22 mouse cellular contexts compared by ENCODE assay signal in the genomic region with DNA sequence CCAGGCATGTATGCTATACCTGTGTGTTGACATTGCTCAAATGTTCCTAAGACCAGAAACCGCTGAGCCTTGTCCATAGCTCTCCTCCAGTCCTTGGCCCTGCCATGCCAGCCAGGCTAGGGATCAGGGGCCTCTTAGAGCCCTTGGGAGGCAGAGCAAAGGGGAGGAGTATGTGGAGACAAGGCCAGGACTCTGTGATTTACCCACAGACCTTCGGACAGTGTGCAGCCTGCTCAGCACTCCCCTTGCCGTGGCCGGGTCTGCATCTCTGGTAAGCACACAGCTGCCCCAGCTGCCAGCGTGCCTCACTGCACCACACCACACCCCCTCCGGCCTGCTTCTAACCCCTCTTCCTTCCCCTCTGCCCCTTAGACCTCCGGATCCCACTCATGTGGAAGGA. TPM values are rescaled to one million over a fixed set of nuclear protein-coding genes. Genes with fewer than 3 reads are reported as not detected.
A peak's percentile ranks its signal among the peaks of the same experiment; 100 is the strongest.
DNase-seq lines count a peak whose midpoint lies in the region; ATAC-seq lines count a peak whose summit lies in the region.
"Had no signal": no experiment of that assay in that cellular context is flagged by ENCODE, and none has a peak within 500 bp of the region (broad histone marks: within the 10 kb centered on the region; RNA-seq: fewer than 3 reads in every experiment).

No protein-coding gene starts in this region.

- 68% methylated on average over 7 of the region's 7 CpGs for WGBS in limb, embryonic 12.5 days

- peak; percentile 87 for DNase-seq in heart, adult 11 months
- DNase-seq in heart, postnatal 14 days: no peak
- peak; percentile 38 for DNase-seq in kidney, postnatal 10 days
- no peak for DNase-seq in kidney, adult 8-10 months
- DNase-seq in adrenal gland, postnatal 10 days: peak; percentile 59
- no peak for DNase-seq in spleen, adult 18-20 months
- DNase-seq: B cell, adult 2 months; cerebellum, adult 18-20 months; cerebellum, postnatal 36 days; forebrain, postnatal 0 days; heart, adult 18-20 months; left cerebral cortex, postnatal 4 days; right cerebral cortex, postnatal 14 days had no signal

- no peak overlapping the region for H3K9ac ChIP-seq in limb, embryonic 12.5 days (replicated peaks)
- H3K9ac ChIP-seq: forebrain, postnatal 0 days; liver, embryonic 15.5 days; neural tube, embryonic 12.5 days had no signal

- peaks cover 28% of the 10 kb centered on the region for H3K4me1 ChIP-seq in limb, embryonic 12.5 days (replicated peaks)

- intact Hi-C loops in heart, postnatal 14 days (cut with DNase I): no loop called here

- H3K4me2 ChIP-seq in limb, embryonic 12.5 days: no peak overlapping the region
- H3K4me2 ChIP-seq: liver, embryonic 15.5 days; neural tube, embryonic 12.5 days had no signal

- no peaks in the 10 kb centered on the region; the same call in 1 of the 2 replicates for H3K27me3 ChIP-seq in limb, embryonic 12.5 days
- H3K27me3 ChIP-seq: neural tube, embryonic 12.5 days; Patski had no signal

- H3K9me3 ChIP-seq in limb, embryonic 12.5 days: no peaks in the 10 kb centered on the region
- H3K9me3 ChIP-seq: liver, embryonic 15.5 days; midbrain, embryonic 10.5 days; neural tube, embryonic 12.5 days had no signal

- H3K36me3 ChIP-seq in limb, embryonic 12.5 days: peaks cover 69% of the 10 kb centered on the region

- no peak overlapping the region for H3K4me3 ChIP-seq in limb, embryonic 12.5 days (replicated peaks)
- H3K4me3 ChIP-seq: erythroblast, embryonic 14.5 days; liver, embryonic 15.5 days; midbrain, embryonic 10.5 days; neural tube, embryonic 12.5 days had no signal

- ATAC-seq in limb, embryonic 12.5 days (ENCODE audit: insufficient number of reproducible peaks, insufficient read depth, low FRiP score, low TSS enrichment, low read depth): no peak
- ATAC-seq: activated CD4-positive, CD25-positive, alpha-beta regulatory T cell, adult 4 months; forebrain, postnatal 0 days; intestine, embryonic 16.5 days; Patski had no signal

- peak overlapping the region; percentile 2; the same call in 1 of the 2 replicates for H3K27ac ChIP-seq in limb, embryonic 12.5 days
- H3K27ac ChIP-seq: liver, embryonic 15.5 days; midbrain, embryonic 10.5 days; neural tube, embryonic 12.5 days; stomach, postnatal 0 days had no signal

RNA-seq across cellular contexts. Expression of a gene that starts 8.9 kb away (rescaled TPM):
- total RNA-seq in heart, postnatal 14 days (2021): 1 to 10 TPM; 1.1 to 1.3 TPM
- total RNA-seq in adrenal gland, postnatal 10 days (2021): 1 to 10 TPM; 2.0 to 2.2 TPM
- 10.2 and 10.4 TPM in 2 replicates for polyA plus RNA-seq in limb, embryonic 12.5 days (2016; fragmentation: Nextera tagmentation; extraction: Ambion mirVana)

RNA-seq across cellular contexts. Expression of a gene that starts 8.9 kb away (rescaled TPM):
- under 1 TPM in 1 of 2 experiments, not detected in 1; 0.26 TPM for total RNA-seq in heart, postnatal 14 days (2021)
- total RNA-seq in adrenal gland, postnatal 10 days (2021): under 1 TPM; 0.24 to 0.39 TPM
- 1.8 and 3.0 TPM in 2 replicates for polyA plus RNA-seq in limb, embryonic 12.5 days (2016; fragmentation: Nextera tagmentation; extraction: Ambion mirVana)
- polyA plus RNA-seq: activated CD4-positive, CD25-positive, alpha-beta regulatory T cell, adult 4 months; erythroblast, embryonic 14.5 days had no signal

RNA-seq across cellular contexts. Expression of a gene that starts 12.0 kb away (rescaled TPM):
- total RNA-seq in heart, postnatal 14 days (2021): 1 to 10 TPM; 6.9 to 8.0 TPM
- total RNA-seq in adrenal gland, postnatal 10 days (2021): 10 to 100 TPM; 10.9 to 19.8 TPM
- polyA plus RNA-seq in limb, embryonic 12.5 days (2016; fragmentation: Nextera tagmentation; extraction: Ambion mirVana): 62.0 and 62.6 TPM in 2 replicates
- polyA plus RNA-seq: activated CD4-positive, CD25-positive, alpha-beta regulatory T cell, adult 4 months had no signal

RNA-seq across cellular contexts. Expression of a gene that starts 18.4 kb away (rescaled TPM):
- 100 to 1,000 TPM; 121 to 128 TPM for total RNA-seq in heart, postnatal 14 days (2021)
- 100 to 1,000 TPM; 101 to 119 TPM for total RNA-seq in adrenal gland, postnatal 10 days (2021)
- 102 and 104 TPM in 2 replicates for polyA plus RNA-seq in limb, embryonic 12.5 days (2016; fragmentation: Nextera tagmentation; extraction: Ambion mirVana)

RNA-seq across cellular contexts. Expression of a gene that starts 22.0 kb away (rescaled TPM):
- 10 to 100 TPM; 14.2 to 15.3 TPM for total RNA-seq in heart, postnatal 14 days (2021)
- total RNA-seq in adrenal gland, postnatal 10 days (2021): 10 to 100 TPM; 20.7 to 25.7 TPM
- 17.6 and 19.2 TPM in 2 replicates for polyA plus RNA-seq in limb, embryonic 12.5 days (2016; fragmentation: Nextera tagmentation; extraction: Ambion mirVana)

Comparison
In these comparisons a context has a peak if more than half of its experiments do, and no peak if none do; other contexts are left out.
1. DNase-seq: peak in heart, adult 11 months (single experiment), kidney, postnatal 10 days (single experiment) and adrenal gland, postnatal 10 days (single experiment); none in heart, postnatal 14 days (0 of 2), kidney, adult 8-10 months (0 of 2) and spleen, adult 18-20 months (0 of 2).